Mouse (Mus musculus) spleen, embryonic (tissue): ENCODE data around the gene Atpaf1.

Experiments
- CTCF ChIA-PET: fragments of 350-600 bp; sonication (Branson Sonifier 250); formaldehyde crosslinking; loops from one replicate; lab custom pipeline; 2022; lab: Charles Lee

Gene Atpaf1

GRCm38 (mm10) chr4:115784769-115785510 is at the start of gene Atpaf1:
TSS of gene Atpaf1 (plus strand) at chr4:115784812.
- CTCF ChIA-PET, result no interaction called here

DNA sequence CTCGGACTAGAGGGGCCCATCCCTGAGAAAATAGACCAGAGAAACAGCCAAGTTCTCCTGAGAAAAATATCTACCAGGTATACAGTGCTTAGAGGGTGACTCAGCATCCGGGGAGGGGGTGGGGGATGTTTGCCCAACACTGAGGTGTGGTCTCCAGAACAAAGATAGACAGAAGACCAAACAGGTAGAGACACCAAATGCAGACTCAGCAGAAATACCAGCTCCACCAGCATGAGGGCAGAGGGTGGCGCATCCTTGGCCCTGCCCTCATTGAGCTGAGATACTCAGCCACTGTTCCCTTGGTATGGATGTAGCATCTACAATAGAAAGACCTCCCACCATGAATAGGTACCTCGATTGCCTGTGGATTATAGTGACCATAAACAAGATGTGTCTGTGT is 49.7 kb upstream of the Atpaf1 start:
- CTCF ChIA-PET, result no interaction called here

- CTCF ChIA-PET, result interaction anchor here (0.7 kb wide), 1 partner anchor 101 kb away, joined by 6 read pairs; no protein-coding TSS in a partner anchor
Observed at GRCm38 (mm10) chr4:115737551-115738041, 47.0 kb upstream of the Atpaf1 start, which contains the start of gene Efcab14. TSS of gene Efcab14 (plus strand) at chr4:115737744.

DNA sequence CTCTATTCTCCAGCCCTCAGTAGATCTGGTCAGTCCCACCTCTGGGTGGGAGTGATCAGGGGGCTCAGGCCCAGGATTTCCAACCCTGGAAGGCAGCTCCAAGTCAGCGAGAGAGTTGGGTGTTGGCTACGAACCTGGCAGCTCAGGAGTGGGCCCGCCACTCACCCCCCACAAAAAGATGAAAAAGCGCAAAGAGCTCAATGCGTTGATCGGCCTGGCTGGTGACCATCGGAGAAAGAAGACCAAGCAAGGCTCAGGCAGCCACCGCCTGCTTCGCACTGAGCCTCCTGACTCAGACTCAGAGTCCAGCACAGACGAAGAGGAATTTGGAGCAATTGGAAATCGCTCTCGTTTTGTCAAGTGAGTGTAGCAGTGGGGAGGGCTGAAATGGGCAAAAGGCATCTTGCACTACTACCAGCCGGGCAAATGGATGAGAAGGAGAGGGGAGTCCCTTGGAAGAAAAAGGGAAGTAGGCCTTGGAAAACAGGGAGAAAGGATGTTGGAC is 46.1 kb upstream of the Atpaf1 start:
- CTCF ChIA-PET, result interaction anchor here (0.7 kb wide), 1 partner anchor 19 kb away, joined by 5 read pairs; no protein-coding TSS in a partner anchor

DNA sequence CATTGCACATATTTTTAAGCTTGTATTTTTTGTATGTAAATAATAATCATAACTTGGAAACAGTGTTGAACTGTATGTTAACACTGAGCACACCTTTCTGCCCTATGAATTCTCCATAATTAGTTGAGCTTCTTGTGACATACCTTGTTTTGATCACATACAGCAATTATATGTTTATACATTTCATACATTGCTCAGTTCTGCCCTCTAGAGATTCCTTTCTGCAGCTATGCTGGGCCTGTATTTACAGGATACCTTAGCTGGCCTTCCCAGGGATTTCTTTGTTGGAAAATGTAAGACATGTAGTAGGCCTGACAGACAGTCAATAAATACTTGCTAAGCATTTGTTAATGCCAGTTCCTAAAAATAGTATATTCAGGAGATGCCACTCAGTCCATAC is 42.0 kb upstream of the Atpaf1 start:
- CTCF ChIA-PET, result no interaction called here

GRCm38 (mm10) chr4:115743096-115743495 is 41.5 kb upstream of the Atpaf1 start:
- CTCF ChIA-PET, result no interaction called here

GRCm38 (mm10) chr4:115748181-115748580 is 36.4 kb upstream of the Atpaf1 start:
- CTCF ChIA-PET, result no interaction called here

- CTCF ChIA-PET, result no interaction called here
Observed at GRCm38 (mm10) chr4:115749336-115749735, 35.3 kb upstream of the Atpaf1 start.

DNA sequence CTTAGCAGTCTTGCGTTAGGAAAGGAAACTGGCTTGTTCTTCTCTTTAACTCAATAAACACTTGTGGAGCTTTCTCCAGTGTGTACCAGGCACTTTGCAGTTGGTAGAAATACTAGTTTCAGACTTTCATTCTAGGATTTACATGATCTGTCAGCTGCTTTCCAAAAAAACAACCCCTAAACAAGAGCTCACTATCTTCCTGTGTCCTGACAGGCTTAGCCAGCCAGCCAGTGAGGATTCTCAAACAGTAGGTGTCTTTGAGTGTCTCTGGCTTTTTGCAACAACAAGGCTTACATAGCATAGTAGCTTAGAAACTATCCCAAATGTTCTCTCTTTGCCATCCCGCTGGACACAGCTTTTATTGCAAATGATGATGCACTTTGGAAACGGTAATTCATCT is 30.5 kb upstream of the Atpaf1 start:
- CTCF ChIA-PET, result no interaction called here

- CTCF ChIA-PET, result interaction anchor here (0.8 kb wide), 1 partner anchor 27 kb away, joined by 3 read pairs; no protein-coding TSS in a partner anchor
Observed at GRCm38 (mm10) chr4:115754851-115755250, 29.8 kb upstream of the Atpaf1 start.

GRCm38 (mm10) chr4:115761206-115761605 is 23.4 kb upstream of the Atpaf1 start:
- CTCF ChIA-PET, result no interaction called here

DNA sequence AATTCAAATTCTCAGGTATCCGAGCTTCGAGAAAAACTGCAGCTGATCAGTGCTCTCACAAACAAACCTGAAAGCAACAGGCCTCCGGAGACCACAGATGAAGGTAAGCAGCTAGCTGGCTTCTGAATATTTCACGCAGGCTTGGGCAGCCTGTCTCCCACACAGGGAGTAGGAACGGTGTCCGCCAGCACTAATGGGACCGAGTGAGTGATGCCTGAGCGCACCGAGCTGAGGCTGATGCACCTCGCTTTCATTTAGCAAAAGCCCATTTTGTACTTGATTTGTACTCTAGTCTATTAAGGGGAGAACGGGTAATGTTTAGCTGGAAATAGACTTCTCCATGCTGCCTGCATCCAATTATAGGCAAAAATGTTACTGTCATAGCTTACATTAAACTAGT is 20.0 kb upstream of the Atpaf1 start:
- CTCF ChIA-PET, result no interaction called here

DNA sequence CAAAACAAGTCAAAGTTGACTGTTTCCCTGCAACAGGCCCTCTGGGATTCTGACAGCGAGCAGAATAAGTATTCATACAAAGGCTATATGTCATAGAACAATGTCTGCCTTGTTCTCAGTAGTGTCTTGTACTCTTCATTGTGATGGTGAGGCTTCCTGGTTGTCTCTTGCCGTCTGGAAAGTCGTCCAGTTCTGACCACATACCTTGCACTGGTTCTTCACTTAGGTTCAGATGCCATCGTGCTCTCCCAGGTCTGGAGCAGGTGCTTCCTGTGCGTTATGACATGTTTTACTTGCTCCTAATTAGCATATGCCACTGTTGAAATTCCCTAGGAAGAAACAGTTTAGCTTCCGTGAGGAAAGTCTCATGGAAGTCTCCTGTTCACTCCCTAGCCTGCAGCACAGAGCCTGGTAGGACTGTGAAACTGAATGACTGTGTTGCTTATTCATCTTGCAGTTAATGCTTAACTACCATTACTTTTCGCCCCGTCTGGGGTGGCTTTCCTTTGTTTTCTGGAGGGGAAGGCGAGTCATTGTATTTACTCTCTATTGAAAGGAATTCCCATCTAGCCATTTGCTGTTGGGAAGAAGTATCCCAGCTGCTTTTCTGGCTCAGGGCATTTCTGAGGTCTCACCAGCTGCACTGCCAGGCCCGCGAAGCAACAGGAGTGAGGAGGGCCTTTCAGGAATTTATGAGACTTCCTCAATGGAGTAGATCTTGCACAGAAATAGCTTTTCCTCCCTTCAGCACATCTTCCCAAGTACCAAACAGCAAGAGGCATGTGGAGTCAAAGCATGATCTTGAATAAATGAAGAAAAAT is 16.8 kb upstream of the Atpaf1 start:
- CTCF ChIA-PET, result no interaction called here

- CTCF ChIA-PET, result no interaction called here
Observed at GRCm38 (mm10) chr4:115775056-115775455, 9.6 kb upstream of the Atpaf1 start.

- CTCF ChIA-PET, result interaction anchor here (0.7 kb wide), 1 partner anchor 18 kb away, joined by 4 read pairs; no protein-coding TSS in a partner anchor
Observed at GRCm38 (mm10) chr4:115777627-115778026, 7.0 kb upstream of the Atpaf1 start.

- CTCF ChIA-PET, result no interaction called here
Observed at GRCm38 (mm10) chr4:115780269-115780668, 4.3 kb upstream of the Atpaf1 start.

DNA sequence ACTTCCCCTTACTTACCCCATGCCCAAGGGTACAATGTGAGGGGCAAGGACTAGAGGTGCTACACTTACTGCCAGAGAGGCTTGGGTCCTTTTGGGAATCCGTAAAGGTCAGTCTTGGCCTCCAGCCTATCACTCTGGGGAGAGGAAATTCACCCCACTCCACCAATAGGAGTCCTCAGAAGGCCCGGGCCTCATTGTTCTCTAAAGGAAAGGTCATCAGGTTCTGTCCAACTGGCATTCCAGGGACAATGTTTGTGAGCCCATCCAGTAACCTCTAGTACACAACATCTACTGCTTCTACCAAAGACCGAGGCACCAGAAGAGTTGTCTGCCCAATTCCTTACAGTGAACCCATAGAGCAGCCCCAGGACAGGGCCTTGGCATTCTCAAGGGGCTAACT is 3.7 kb upstream of the Atpaf1 start, which contains the start of gene Tex38:
Gene Tex38, minus strand, starts transcription at position 101 of the 400 bp plus-strand sequence.
- CTCF ChIA-PET, result no interaction called here

DNA sequence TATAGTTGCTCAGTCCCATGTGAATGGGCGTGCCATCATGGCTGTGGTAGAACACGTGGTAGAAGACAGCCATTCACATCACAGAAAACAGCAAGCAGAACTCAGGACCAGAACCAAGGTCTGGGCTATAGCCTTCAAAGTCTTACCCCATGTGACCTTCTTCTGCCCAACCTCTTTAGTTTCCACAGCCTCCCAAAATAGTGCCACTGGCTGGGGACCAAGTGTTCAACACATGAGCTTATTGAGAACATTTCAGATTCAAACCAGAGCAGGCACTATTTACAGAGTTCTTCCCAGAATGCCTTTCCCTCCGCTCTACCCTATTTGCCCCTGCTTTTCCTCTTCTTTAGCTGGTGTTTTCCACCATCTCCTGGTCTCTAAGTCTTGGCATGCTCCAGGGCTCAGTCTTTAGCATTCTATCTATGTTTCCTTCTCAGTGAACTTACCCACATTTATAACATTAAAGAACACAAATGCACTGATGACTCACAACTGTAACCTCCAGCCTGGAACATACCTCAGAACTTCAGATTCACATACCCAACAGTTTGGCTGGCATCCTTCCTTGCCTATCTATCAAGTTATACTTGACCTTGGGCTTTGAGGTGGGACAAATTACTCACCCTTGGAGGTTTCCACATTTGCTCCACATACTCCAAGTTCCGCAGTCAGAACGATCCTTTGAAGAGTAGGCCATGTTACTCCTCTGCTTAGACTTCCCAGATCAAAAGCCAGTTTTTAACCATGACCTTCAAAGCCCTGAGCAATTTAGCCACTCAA is 2.4 kb upstream of the Atpaf1 start:
- CTCF ChIA-PET, result interaction anchor here (0.6 kb wide), 1 partner anchor 27 kb away, joined by 3 read pairs; no protein-coding TSS in a partner anchor

DNA sequence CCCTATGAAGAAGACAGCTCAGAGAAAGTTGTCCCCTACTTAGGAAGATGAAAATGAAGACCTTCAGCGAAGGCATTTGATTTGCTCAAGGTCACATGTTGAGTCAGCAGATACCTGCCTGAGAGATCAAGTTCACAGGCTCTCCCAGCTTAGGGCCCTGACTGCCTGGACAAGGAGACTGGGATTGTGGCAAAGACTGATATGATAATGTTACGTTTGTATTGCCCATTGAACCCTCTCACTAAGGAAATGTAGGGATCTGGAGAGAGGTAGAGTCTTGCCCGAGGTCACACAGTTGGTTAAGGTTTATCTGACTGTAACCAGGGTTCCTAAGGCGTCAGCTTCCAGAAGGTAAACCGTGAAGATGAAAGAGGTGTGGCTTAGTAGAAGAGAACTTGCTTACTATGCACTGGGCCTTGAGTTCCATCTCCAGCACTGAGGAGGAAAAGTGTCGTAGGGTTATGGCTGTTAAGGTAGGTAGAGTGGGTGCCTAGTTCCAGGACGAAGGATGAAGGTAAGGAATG is 961 bp downstream of the Atpaf1 start:
- CTCF ChIA-PET, result no interaction called here

DNA sequence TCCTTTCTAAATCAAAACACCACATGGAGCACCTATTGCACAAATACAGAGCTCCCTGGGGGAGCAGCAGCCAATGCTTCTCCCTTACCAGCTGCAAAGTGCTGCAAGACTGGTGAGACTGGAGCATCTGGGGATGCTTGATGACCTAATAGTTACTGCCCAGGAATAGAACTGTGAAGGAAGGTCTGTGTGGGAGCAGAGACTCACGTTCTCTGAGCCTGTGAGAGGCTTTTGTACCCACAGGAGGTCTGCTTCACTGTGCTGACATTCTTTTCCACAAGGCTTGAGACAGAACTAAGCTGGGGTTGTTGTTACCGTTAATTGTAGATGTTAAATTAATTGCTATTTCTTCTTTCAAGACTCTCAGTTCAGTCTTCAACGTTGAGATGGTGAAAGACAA is 6.3 kb downstream of the Atpaf1 start:
- CTCF ChIA-PET, result no interaction called here

DNA sequence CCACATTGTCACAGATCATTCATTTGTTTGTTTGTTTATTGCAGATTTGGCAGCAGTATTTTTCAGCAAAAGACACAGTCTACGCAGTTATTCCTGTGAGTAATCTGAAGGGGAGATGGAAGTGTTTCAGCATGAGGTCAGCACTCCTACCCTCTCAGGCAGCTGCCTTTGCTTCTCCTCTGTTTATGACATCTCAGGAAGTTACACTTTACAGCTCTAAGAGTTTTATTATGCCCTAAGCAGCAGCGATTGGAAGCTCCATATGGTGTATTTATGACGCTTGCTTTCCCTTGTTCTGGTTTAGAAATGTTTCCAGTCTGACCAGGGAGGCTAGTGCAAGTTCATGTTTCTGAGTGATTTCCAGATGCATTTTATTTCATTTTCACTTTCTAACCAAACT is 10.7 kb downstream of the Atpaf1 start:
- CTCF ChIA-PET, result interaction anchor here (0.6 kb wide), 1 partner anchor 17 kb away, joined by 4 read pairs; no protein-coding TSS in a partner anchor
